Mouse (Mus musculus) thymus, adult 2 months (tissue): ENCODE results near the gene Hrh2. TPM values are rescaled to one million over a fixed set of nuclear protein-coding genes. Genes with fewer than 3 reads are reported as not detected.

Experiments used
- DNase-seq: peaks from one replicate; pipeline ENCODE4 v3.0.0; 2021
- H3K27ac ChIP-seq: fragments of 200-500 bp; 2 replicates; pipeline ENCODE4 v1.5.1; 2012; ENCODE audit warnings: low read length, control low read depth; ENCODE audit not compliant: control insufficient read depth, insufficient read depth
- H3K27me3 ChIP-seq: fragments of 200-500 bp; 2 replicates; pipeline ENCODE4 v1.6.1; 2012; ENCODE audit warnings: mild to moderate bottlenecking, low read length, moderate library complexity, mixed read lengths; ENCODE audit not compliant: control insufficient read depth, insufficient read depth
- H3K36me3 ChIP-seq: fragments of 200-500 bp; 2 replicates; pipeline ENCODE4 v1.6.1; 2012; ENCODE audit warnings: mild to moderate bottlenecking, low read length, moderate library complexity; ENCODE audit not compliant: control insufficient read depth, insufficient read depth
- H3K4me1 ChIP-seq: fragments of 200-500 bp; replicated peaks from 2 replicates; pipeline ENCODE4 v1.6.1; 2012; ENCODE audit warnings: low read length; ENCODE audit not compliant: control insufficient read depth, insufficient read depth
- H3K4me3 ChIP-seq: fragments of 200-500 bp; 2 replicates; pipeline ENCODE4 v1.5.1; 2012; ENCODE audit warnings: mild to moderate bottlenecking, low read length, control low read depth, moderate library complexity; ENCODE audit not compliant: control insufficient read depth, insufficient read depth
- CTCF ChIP-seq: fragments of 200-500 bp; IDR thresholded peaks from 2 replicates; pipeline ENCODE4 v1.5.1; 2012; ENCODE audit warnings: mild to moderate bottlenecking, control low read depth, low read length, moderate library complexity, borderline replicate concordance; ENCODE audit not compliant: control insufficient read depth, poor library complexity, insufficient read depth; ENCODE audit errors: extremely low read depth
- POLR2A ChIP-seq: fragments of 200-500 bp; IDR thresholded peaks from 2 replicates; pipeline ENCODE4 v1.6.1; 2012; ENCODE audit warnings: mild to moderate bottlenecking, low read length, control low read depth, moderate library complexity; ENCODE audit not compliant: control insufficient read depth, poor library complexity, insufficient read depth; ENCODE audit errors: extremely low read depth
- WGBS: fragments of 180-500 bp; shearing (Covaris S2); methylation state at CpG from one replicate; pipeline ENCODE4 v1.1.7; 2018; 5-methylcytosine and 5-hydroxymethylcytosine counted together
- polyA plus RNA-seq: library from polyadenylated mRNA; depleted of rRNA; stranded (reverse); fragments of >200 nt; gene quantifications from 2 replicates; pipeline ENCODE4 v1.2.3, GENCODE M21; 2012

Gene Hrh2
- polyA plus RNA-seq, 1 experiment = 4.2 TPM

DNA sequence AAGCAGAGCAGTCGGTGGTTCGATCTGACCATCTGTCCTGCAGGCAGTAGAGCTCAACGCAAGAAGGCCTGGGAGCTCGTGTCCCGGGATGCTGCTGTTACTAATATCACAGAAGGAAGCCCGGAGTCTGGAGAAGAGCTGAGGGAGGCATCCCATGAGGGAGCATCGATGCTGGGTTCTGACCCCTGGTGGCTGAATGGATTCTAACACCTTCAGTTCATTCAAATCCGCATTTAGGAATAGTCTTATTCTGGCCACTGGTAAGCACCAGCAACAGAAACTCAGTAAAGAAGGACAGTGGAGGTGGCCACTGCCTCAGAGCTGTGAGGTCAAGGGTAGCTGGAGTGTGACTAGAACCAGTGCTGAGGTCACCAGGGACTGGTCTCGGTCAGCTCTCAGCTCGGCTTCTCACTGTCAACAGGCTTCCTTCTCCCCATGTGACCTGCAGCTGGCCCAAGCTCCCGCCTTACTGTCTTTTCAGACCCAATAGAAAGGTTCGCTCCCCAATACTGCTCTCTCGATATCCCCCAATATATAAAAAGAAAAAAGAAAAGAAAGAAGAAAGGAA, 36.1 kb downstream of the Hrh2 start:
- 60% methylated on average over 13 of the region's 13 CpGs for WGBS
- Histone ChIP-seq H3K27ac (no peak overlapping the region), H3K4me1 (no peaks in the 10 kb centered on the region), H3K4me3 (no peak overlapping the region), H3K27me3 (no peaks in the 10 kb centered on the region), H3K36me3 (no peaks in the 10 kb centered on the region)
- no peak for TF ChIP-seq POLR2A
- no peak for TF ChIP-seq CTCF
- DNase-seq = no peak

GRCm38 (mm10) chr13:54230081-54230480, 38.2 kb downstream of the Hrh2 start:
- Histone ChIP-seq H3K4me3 (no peak overlapping the region), H3K4me1 (no peaks in the 10 kb centered on the region), H3K27me3 (no peaks in the 10 kb centered on the region), H3K36me3 (no peaks in the 10 kb centered on the region), H3K27ac (no peak overlapping the region)
- no peak for DNase-seq
- TF ChIP-seq CTCF = no peak
- no peak for TF ChIP-seq POLR2A
- 96% methylated on average over 6 of the region's 6 CpGs for WGBS

- WGBS = 93% methylated on average over 10 of the region's 10 CpGs
- no peaks in the 10 kb centered on the region for H3K36me3 ChIP-seq
- H3K27me3 ChIP-seq = no peaks in the 10 kb centered on the region
- TF ChIP-seq CTCF (no peak), POLR2A (no peak)
- no peak overlapping the region for H3K4me3 ChIP-seq
- H3K27ac ChIP-seq = no peak overlapping the region
- no peak for DNase-seq
- no peaks in the 10 kb centered on the region; the same call in 1 of the 2 replicates for H3K4me1 ChIP-seq
These were observed 39.9 kb downstream of the Hrh2 start for GRCm38 (mm10) chr13:54231868-54232267.

- no peak for TF ChIP-seq CTCF
- no peak for TF ChIP-seq POLR2A
- Histone ChIP-seq H3K4me3 (no peak overlapping the region), H3K27ac (no peak overlapping the region), H3K36me3 (no peaks in the 10 kb centered on the region), H3K4me1 (no peaks in the 10 kb centered on the region; the same call in 1 of the 2 replicates), H3K27me3 (no peaks in the 10 kb centered on the region)
- no peak for DNase-seq
- WGBS = 80% methylated on average over 6 of the region's 6 CpGs
These were observed 45.6 kb downstream of the Hrh2 start for GRCm38 (mm10) chr13:54237512-54237911.

- no peak for TF ChIP-seq CTCF
- no peak for TF ChIP-seq POLR2A
- Histone ChIP-seq H3K4me1 (no peaks in the 10 kb centered on the region; the same call in 1 of the 2 replicates), H3K36me3 (no peaks in the 10 kb centered on the region), H3K27me3 (no peaks in the 10 kb centered on the region), H3K27ac (no peak overlapping the region), H3K4me3 (no peak overlapping the region)
- DNase-seq = no peak
- WGBS = 64% methylated on average over 14 of the region's 14 CpGs
These were observed 46.8 kb downstream of the Hrh2 start for GRCm38 (mm10) chr13:54238585-54239323.

DNA sequence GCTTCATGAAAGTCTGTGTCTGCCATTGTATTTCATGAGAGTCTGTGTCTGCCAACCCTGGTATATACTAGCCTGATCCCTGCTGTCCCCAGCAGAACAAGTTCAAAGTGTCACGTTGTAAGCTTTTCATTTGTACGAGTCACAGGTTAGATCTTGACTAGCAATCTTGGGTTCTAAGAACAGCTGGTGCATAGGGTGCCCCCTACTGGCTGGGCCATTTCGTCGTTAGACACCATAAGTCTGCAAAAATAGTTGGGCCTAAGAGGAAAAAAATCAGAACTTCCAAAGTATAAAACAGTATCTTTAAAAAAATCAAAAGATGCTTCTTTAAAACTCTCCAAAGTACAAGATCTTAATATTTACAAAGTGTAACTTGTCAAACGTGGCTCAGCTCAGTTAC, 50.5 kb downstream of the Hrh2 start:
- Histone ChIP-seq H3K27me3 (no peaks in the 10 kb centered on the region), H3K4me1 (no peaks in the 10 kb centered on the region), H3K4me3 (no peak overlapping the region), H3K27ac (no peak overlapping the region), H3K36me3 (no peaks in the 10 kb centered on the region)
- TF ChIP-seq CTCF (no peak), POLR2A (no peak)
- peak; percentile 47 for DNase-seq
- 30% methylated on average over 5 of the region's 5 CpGs for WGBS
